Mouse (Mus musculus): ENCODE measurements at regions not wholly inside any gene's neighbourhood (a gene's known extent, or its start where the extent isn't known, plus 50 kb on each side); places are given as distances from the start of the nearest gene placed in this dataset.

- TF ChIP-seq POU5F1 (IDR thresholded peaks at IDR 0.05; ENCODE audit: borderline replicate concordance, low read length) (no peak), CTCF (conservative IDR thresholded peaks at IDR 0.05; ENCODE audit: low read length) (no peak), NANOG (IDR thresholded peaks at IDR 0.05; ENCODE audit: borderline replicate concordance, low read length) (no peak)
Observed at GRCm38 (mm10) chr17:14539651-14540050, 154.4 kb downstream of the Thbs2 start.
